Mouse (Mus musculus): ENCODE results near the gene Cybb. TPM values are rescaled to one million over a fixed set of nuclear protein-coding genes. Genes with fewer than 3 reads are reported as not detected.
"Not testable (repeated sequence)": the region's sequence is repeated elsewhere in the genome, so short reads cannot be mapped to it uniquely, and the experiment has no call there.

Gene Cybb
- 2.9 and 3.5 TPM in 2 replicates for polyA plus RNA-seq (2015; fragmentation: Nextera tagmentation; extraction: Ambion mirVana)

GRCm38 (mm10) chrX:9487671-9488070 is at the start of gene Cybb:
Gene Cybb (minus strand): TSS chrX:9487771.
- Histone ChIP-seq H3K4me1 (no peaks in the 10 kb centered on the region), H3K4me2 (no peak within 1 kb of the TSS), H3K27me3 (no peaks in the 10 kb centered on the region), H3K9me3 (no peaks in the 10 kb centered on the region), H3K9ac (no peak within 1 kb of the TSS), H3K36me3 (no peaks in the 10 kb centered on the region), H3K4me3 (no peak within 1 kb of the TSS), H3K27ac (no peak within 1 kb of the TSS)
- no peak for ATAC-seq (ENCODE audit: insufficient number of reproducible peaks, low FRiP score, low TSS enrichment, low read depth)
- WGBS, result 73% methylated on average over 4 of the region's 4 CpGs

DNA sequence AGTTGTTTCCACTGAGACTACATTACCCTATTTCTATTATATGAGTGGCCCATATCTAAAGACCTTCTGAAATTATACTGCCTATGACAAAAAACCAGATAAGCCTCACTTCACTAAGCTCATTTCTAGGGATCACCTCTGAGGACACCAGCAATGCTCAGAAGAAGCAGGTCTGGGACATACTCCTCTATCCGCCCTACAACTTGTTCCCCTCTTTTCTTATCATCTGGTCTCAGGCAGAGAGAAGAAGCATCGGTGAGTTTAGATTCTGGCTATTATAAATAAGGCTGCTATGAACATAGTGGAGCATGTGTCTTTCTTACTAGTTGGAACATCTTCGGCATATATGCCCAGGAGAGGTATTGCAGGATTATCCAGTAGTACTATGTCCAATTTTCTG is 49.3 kb upstream of the Cybb start:
- ATAC-seq (ENCODE audit: insufficient number of reproducible peaks, low FRiP score, low TSS enrichment, low read depth), result no peak
- Histone ChIP-seq H3K36me3 (no peaks in the 10 kb centered on the region), H3K9ac (no peak overlapping the region), H3K4me3 (no peak overlapping the region), H3K27me3 (no peaks in the 10 kb centered on the region), H3K9me3 (no peaks in the 10 kb centered on the region), H3K27ac (no peak overlapping the region), H3K4me2 (no peak overlapping the region), H3K4me1 (no peaks in the 10 kb centered on the region)
- WGBS, result 95% methylated on average over 3 of the region's 3 CpGs

DNA sequence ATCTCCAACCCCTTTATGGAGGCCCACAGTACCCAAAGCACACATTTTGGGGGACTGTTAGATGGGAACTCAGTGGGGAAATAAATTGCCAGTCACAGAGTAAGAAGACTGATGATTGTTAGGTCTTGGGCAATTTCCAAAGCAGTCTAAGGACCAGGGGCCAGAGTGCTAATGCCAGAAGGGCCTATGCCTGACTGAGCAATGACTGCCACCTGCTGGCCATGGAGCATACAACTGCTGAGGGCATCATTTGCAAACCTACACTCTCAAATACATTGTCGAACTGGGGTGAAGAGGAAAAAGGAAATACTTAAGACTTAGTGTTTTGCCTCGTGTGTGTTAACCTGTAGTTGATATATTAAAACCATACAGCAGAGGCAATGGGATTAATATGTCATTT is 32.4 kb upstream of the Cybb start:
- 37% methylated on average over 2 of the region's 2 CpGs for WGBS
- not testable (repeated sequence) for H3K4me1 ChIP-seq; H3K4me2 ChIP-seq; ATAC-seq (ENCODE audit: insufficient number of reproducible peaks, low FRiP score, low TSS enrichment, low read depth); H3K27me3 ChIP-seq; H3K36me3 ChIP-seq; H3K9me3 ChIP-seq; H3K9ac ChIP-seq; H3K4me3 ChIP-seq; H3K27ac ChIP-seq

DNA sequence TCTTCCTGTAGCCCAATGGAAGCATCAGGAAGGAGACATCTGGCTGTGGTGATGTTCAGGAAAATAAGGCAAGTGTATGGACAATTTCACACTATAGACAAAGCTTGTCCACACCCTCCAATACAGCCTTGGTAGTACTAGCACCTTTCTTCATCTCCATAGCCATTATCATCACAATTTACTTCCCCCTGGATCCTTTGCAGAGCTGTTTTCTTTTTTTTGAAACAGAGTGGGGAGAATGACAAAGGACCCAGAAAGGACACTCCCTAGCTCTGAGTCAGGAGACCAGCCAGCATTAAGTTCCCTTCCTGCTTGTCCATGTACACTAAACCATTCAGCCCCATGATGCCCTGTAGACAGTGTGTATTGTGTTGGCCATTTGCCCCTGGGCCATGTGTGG is 30.0 kb upstream of the Cybb start:
- not testable (repeated sequence) for H3K27ac ChIP-seq; H3K9me3 ChIP-seq; H3K4me3 ChIP-seq; H3K4me1 ChIP-seq; H3K4me2 ChIP-seq; H3K27me3 ChIP-seq; H3K9ac ChIP-seq; H3K36me3 ChIP-seq; ATAC-seq (ENCODE audit: insufficient number of reproducible peaks, low FRiP score, low TSS enrichment, low read depth)

- not testable (repeated sequence) for ATAC-seq (ENCODE audit: insufficient number of reproducible peaks, low FRiP score, low TSS enrichment, low read depth); H3K27ac ChIP-seq; H3K9ac ChIP-seq; H3K27me3 ChIP-seq; H3K9me3 ChIP-seq; H3K4me2 ChIP-seq; H3K4me3 ChIP-seq; H3K36me3 ChIP-seq; H3K4me1 ChIP-seq
- WGBS, result 78% methylated on average over 6 of the region's 6 CpGs
Measured at GRCm38 (mm10) chrX:9475036-9475435, 12.5 kb downstream of the Cybb start.

GRCm38 (mm10) chrX:9474440-9474839 is 13.1 kb downstream of the Cybb start:
- H3K9me3 ChIP-seq, result no peaks in the 10 kb centered on the region
- no peak overlapping the region for H3K4me2 ChIP-seq
- H3K27ac ChIP-seq, result no peak overlapping the region
- no peak overlapping the region for H3K4me3 ChIP-seq
- no peaks in the 10 kb centered on the region for H3K27me3 ChIP-seq
- H3K36me3 ChIP-seq, result no peaks in the 10 kb centered on the region
- H3K4me1 ChIP-seq, result no peaks in the 10 kb centered on the region
- H3K9ac ChIP-seq, result no peak overlapping the region
- ATAC-seq (ENCODE audit: insufficient number of reproducible peaks, low FRiP score, low TSS enrichment, low read depth), result no peak

- no peaks in the 10 kb centered on the region for H3K4me1 ChIP-seq
- ATAC-seq (ENCODE audit: insufficient number of reproducible peaks, low FRiP score, low TSS enrichment, low read depth), result no peak
- no peaks in the 10 kb centered on the region for H3K36me3 ChIP-seq
- no peak overlapping the region for H3K9ac ChIP-seq
- H3K9me3 ChIP-seq, result no peaks in the 10 kb centered on the region
- H3K4me3 ChIP-seq, result no peak overlapping the region
- no peak overlapping the region for H3K27ac ChIP-seq
- H3K4me2 ChIP-seq, result no peak overlapping the region
- WGBS, result 67% methylated on average over 2 of the region's 2 CpGs
- H3K27me3 ChIP-seq, result no peaks in the 10 kb centered on the region
Measured at GRCm38 (mm10) chrX:9473768-9474167, 13.8 kb downstream of the Cybb start.

GRCm38 (mm10) chrX:9470811-9471388 is 16.7 kb downstream of the Cybb start:
- Histone ChIP-seq H3K4me1 (no peaks in the 10 kb centered on the region), H3K27ac (no peak overlapping the region), H3K4me2 (no peak overlapping the region), H3K9ac (no peak overlapping the region), H3K27me3 (no peaks in the 10 kb centered on the region), H3K36me3 (no peaks in the 10 kb centered on the region), H3K9me3 (no peaks in the 10 kb centered on the region), H3K4me3 (no peak overlapping the region)
- no peak for ATAC-seq (ENCODE audit: insufficient number of reproducible peaks, low FRiP score, low TSS enrichment, low read depth)
- 29% methylated on average over 3 of the region's 3 CpGs for WGBS

- no peak overlapping the region for H3K4me2 ChIP-seq
- H3K27ac ChIP-seq, result no peak overlapping the region
- no peaks in the 10 kb centered on the region for H3K9me3 ChIP-seq
- H3K36me3 ChIP-seq, result no peaks in the 10 kb centered on the region
- H3K9ac ChIP-seq, result no peak overlapping the region
- no peaks in the 10 kb centered on the region for H3K4me1 ChIP-seq
- no peak for ATAC-seq (ENCODE audit: insufficient number of reproducible peaks, low FRiP score, low TSS enrichment, low read depth)
- H3K27me3 ChIP-seq, result no peaks in the 10 kb centered on the region
- no peak overlapping the region for H3K4me3 ChIP-seq
Measured at GRCm38 (mm10) chrX:9469100-9469499, 18.5 kb downstream of the Cybb start.

DNA sequence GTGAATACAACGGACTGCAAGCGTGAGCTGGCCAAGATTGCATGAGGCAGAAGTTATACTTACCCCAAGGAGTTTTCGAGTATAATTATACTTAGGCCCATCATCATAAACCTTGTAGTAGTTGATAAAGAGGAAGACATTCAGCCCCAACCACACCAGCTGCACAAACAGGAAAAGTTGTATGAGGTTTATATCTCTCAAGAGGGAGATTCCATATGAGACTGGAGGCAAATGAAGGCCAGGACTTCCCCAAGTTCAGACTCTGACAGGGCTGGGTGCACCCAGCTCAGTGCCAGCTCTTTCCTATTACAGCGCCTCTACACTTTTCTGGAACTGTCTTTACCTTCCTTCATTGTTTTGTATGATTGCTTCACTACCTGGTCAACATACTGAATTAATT is 20.6 kb downstream of the Cybb start:
- Histone ChIP-seq H3K36me3 (no peaks in the 10 kb centered on the region), H3K4me3 (no peak overlapping the region), H3K9ac (no peak overlapping the region), H3K4me1 (no peaks in the 10 kb centered on the region), H3K9me3 (no peaks in the 10 kb centered on the region), H3K27ac (no peak overlapping the region), H3K27me3 (no peaks in the 10 kb centered on the region), H3K4me2 (no peak overlapping the region)
- ATAC-seq (ENCODE audit: insufficient number of reproducible peaks, low FRiP score, low TSS enrichment, low read depth), result no peak
- WGBS, result 82% methylated on average over 4 of the region's 4 CpGs

- Histone ChIP-seq H3K9me3 (no peaks in the 10 kb centered on the region), H3K4me2 (no peak overlapping the region), H3K27ac (no peak overlapping the region), H3K36me3 (no peaks in the 10 kb centered on the region), H3K9ac (no peak overlapping the region), H3K27me3 (no peaks in the 10 kb centered on the region), H3K4me1 (no peaks in the 10 kb centered on the region), H3K4me3 (no peak overlapping the region)
- 64% methylated on average over 2 of the region's 2 CpGs for WGBS
- no peak for ATAC-seq (ENCODE audit: insufficient number of reproducible peaks, low FRiP score, low TSS enrichment, low read depth)
Measured at GRCm38 (mm10) chrX:9465890-9466289, 21.7 kb downstream of the Cybb start.

GRCm38 (mm10) chrX:9462671-9463070 is 24.9 kb downstream of the Cybb start:
- Histone ChIP-seq H3K4me2 (no peak overlapping the region), H3K9me3 (no peaks in the 10 kb centered on the region), H3K9ac (no peak overlapping the region), H3K4me1 (no peaks in the 10 kb centered on the region), H3K36me3 (no peaks in the 10 kb centered on the region), H3K27ac (no peak overlapping the region), H3K27me3 (no peaks in the 10 kb centered on the region), H3K4me3 (no peak overlapping the region)
- ATAC-seq (ENCODE audit: insufficient number of reproducible peaks, low FRiP score, low TSS enrichment, low read depth), result no peak
- WGBS, result 79% methylated on average over 3 of the region's 3 CpGs

DNA sequence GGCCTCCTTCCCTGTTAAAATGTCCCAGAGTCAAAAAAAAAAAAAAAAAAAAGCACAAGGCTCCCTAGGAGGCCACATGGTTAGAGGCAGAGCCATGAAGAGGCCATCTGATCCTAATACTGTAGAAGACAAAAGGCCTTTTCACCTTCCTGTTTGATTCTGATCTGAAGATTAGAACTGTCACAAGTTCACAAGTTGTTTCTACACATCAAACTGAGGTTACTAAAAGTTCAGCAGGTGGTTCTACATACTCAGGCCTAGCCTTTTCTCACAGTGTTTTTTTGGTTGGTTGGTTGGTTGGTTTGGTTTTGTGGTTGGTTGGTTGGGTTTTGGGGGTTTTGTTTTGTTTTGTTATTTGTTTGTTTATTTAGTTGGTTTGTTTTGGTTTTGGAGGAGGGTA is 26.2 kb downstream of the Cybb start:
- no peak overlapping the region for H3K9ac ChIP-seq
- no peaks in the 10 kb centered on the region for H3K4me1 ChIP-seq
- no peaks in the 10 kb centered on the region for H3K27me3 ChIP-seq
- H3K4me2 ChIP-seq, result no peak overlapping the region
- no peak overlapping the region for H3K27ac ChIP-seq
- no peaks in the 10 kb centered on the region for H3K9me3 ChIP-seq
- no peak overlapping the region for H3K4me3 ChIP-seq
- no peaks in the 10 kb centered on the region for H3K36me3 ChIP-seq
- no peak for ATAC-seq (ENCODE audit: insufficient number of reproducible peaks, low FRiP score, low TSS enrichment, low read depth)

Measured in limb, embryonic 15.5 days (tissue).